Mouse (Mus musculus): ENCODE measurements around the gene Gm21149.
"Not testable (repeated sequence)": the region's sequence is repeated elsewhere in the genome, so short reads cannot be mapped to it uniquely, and the experiment has no call there.

Gm21149 gene

GRCm38 (mm10) chr5:15476423-15476822 is at the start of gene Gm21149:
TSS of gene Gm21149 (minus strand) at chr5:15476523.
- not testable (repeated sequence) for DNase-seq (ENCODE audit: low spot score in 2 of 2)

GRCm38 (mm10) chr5:15522470-15522869 is 46.1 kb upstream of the Gm21149 start:
- DNase-seq (ENCODE audit: low spot score in 2 of 2): not testable (repeated sequence)

DNA sequence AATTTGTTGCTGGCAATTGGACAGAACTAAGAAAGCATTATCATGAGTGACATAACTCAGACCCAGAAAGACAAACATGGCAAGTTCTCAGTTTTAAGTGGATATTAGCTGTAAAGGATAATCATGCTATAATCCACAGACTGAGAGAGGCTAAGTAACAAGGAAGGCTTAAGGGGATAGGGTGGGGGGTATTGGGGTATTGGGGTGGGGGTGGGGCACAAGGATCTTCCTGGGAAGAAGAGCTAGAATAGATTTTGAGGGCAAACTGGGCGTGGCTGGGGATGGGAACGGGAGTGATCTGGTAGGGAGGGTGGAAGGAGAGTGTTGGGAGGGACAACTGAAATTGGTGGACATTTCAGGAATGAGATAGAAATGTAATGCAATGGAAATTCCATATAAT is 45.7 kb upstream of the Gm21149 start:
- not testable (repeated sequence) for DNase-seq (ENCODE audit: low spot score in 2 of 2)

GRCm38 (mm10) chr5:15520418-15520817 is 44.1 kb upstream of the Gm21149 start:
- DNase-seq (ENCODE audit: low spot score in 2 of 2): peak in 1 of 2 experiments; percentile 26

- not testable (repeated sequence) for DNase-seq (ENCODE audit: low spot score in 2 of 2)
Observed at GRCm38 (mm10) chr5:15517150-15517549, 40.8 kb upstream of the Gm21149 start.

DNA sequence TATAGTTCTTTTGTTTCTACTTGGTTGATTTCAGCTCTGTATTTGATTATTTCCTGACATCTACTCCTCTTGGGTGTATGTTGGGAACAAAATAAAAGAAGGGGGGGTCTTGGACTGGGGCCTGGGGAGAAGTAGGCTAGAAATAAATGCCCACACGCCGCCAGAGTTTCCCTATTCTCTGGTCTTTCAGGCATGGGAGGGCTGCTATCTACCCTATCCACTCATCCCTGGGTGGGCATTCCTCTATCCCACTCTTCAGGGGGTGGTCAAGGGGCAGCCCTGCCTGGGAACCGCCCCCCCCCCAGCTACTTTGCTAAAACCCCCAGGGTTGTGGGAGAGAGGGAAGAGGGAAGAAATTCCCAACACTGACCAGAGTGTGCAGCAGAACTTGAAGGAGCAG is 35.9 kb upstream of the Gm21149 start:
- not testable (repeated sequence) for DNase-seq (ENCODE audit: low spot score in 2 of 2)

GRCm38 (mm10) chr5:15509911-15510310 is 33.6 kb upstream of the Gm21149 start:
- not testable (repeated sequence) for DNase-seq (ENCODE audit: low spot score in 2 of 2)

- not testable (repeated sequence) for DNase-seq (ENCODE audit: low spot score in 2 of 2)
Observed at GRCm38 (mm10) chr5:15508460-15509451, 32.4 kb upstream of the Gm21149 start.

DNA sequence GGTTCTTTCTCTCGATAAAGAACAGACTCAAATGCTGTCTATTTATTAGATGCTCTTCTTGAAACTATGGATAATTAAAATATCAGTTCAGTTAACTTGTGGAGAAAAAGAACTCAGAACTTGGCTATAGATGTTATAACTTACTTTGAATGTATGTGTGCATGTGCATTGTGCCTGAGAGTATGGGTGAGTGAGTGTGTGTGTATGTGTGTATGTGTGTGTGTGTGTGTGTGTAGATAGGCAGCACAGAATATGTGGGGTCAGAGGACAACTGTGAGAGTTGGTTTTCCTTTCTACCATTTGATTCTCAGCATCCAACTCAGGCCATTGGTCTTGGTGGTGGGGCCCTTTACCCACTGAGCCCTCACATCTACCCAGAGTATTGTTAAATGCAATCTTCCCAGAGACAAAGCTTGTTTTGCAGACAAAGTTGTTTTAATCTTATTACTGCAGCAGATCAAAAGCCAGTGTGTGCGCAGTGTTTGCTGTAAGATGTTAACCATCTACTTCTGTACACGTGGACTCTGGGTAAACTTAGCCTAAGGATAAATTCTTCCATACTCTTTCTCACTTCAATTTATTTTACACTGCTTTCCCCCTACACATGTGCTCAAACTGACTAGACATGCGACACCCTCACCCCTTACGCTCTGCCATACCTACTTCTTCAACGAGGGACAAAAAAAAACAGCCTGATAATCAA is 31.6 kb upstream of the Gm21149 start:
- DNase-seq (ENCODE audit: low spot score in 2 of 2): not testable (repeated sequence)

GRCm38 (mm10) chr5:15507309-15507619 is 30.9 kb upstream of the Gm21149 start:
- no peak for DNase-seq (ENCODE audit: low spot score in 2 of 2)

- DNase-seq (ENCODE audit: low spot score in 2 of 2): peak; percentile 30 to 44
Observed at GRCm38 (mm10) chr5:15506575-15507308, 30.4 kb upstream of the Gm21149 start.

DNA sequence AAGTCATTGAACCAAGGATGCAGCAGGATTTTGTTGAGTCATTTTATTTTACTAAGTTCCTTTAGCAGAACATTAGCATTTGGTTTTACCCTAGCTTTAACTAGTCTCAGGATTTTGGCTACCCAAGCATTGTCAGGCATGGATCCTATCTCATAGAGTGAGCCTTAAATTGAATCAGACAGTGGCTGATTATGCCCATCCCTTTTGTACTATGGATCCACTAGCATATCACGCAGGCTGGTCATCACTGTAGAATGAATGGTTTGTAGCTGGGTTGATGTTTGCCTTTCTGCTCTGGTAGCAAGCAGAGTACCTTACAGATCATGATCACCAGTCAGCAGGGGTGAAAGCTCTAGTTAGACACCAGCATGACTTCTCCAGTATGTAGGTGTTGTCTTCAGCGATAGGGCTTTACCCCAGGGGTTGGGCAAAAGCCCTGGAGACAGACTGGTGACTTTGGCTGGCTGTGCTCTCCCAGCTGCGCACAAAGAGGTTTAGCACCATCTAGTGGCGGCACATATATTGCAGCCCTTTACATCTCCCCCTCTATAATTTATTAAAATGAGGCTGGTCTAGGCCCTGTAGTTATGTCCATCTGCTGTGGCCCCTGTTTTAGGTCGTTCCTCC is 22.6 kb upstream of the Gm21149 start:
- DNase-seq (ENCODE audit: low spot score in 2 of 2): peak in 1 of 2 experiments; percentile 26

DNA sequence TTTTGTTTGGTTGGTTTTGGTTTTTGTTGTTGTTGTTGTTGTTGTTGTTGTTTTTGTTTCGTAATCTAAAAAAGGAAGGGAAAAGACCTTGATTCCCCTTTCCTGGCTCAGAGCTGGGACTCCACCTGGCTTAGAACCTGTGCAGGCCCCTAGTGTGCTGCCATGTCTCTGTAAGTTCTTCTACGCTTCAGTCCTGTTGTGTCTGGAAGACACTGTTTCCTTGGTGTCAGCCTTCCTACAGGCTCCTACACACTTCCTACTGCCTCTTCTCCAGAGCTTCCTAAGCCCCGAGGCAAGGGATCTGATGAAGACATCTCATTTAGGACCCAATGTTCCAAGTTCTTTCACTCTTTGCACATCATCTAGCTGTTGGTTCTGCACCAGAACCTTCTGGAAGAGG is 22.0 kb upstream of the Gm21149 start:
- not testable (repeated sequence) for DNase-seq (ENCODE audit: low spot score in 2 of 2)

- DNase-seq (ENCODE audit: low spot score in 2 of 2): not testable (repeated sequence)
Observed at GRCm38 (mm10) chr5:15490934-15491333, 14.6 kb upstream of the Gm21149 start.

- DNase-seq (ENCODE audit: low spot score in 2 of 2): no peak
Observed at GRCm38 (mm10) chr5:15488743-15489142, 12.4 kb upstream of the Gm21149 start.

GRCm38 (mm10) chr5:15484616-15485015 is 8.3 kb upstream of the Gm21149 start:
- DNase-seq (ENCODE audit: low spot score in 2 of 2): not testable (repeated sequence)

DNA sequence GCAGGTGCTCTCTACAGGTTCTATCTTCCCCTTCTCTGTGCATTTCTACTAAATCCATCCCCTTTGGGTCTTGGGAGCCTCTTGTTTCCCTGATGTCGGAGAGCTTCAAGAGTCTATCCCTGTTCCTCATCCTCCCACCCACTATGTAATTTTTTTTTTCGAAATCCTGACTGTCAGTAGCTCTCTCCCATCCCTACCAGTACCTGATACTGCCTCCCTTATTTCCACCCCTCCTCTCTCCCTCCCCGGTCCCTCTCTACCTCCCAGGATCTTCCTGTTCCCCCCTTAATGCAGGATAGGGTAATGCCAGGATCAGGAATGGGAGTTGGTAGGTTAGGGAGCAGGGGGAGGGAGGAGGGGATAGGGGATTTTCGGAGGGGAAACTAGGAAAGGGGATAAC is 7.3 kb upstream of the Gm21149 start:
- DNase-seq (ENCODE audit: low spot score in 2 of 2): not testable (repeated sequence)

DNA sequence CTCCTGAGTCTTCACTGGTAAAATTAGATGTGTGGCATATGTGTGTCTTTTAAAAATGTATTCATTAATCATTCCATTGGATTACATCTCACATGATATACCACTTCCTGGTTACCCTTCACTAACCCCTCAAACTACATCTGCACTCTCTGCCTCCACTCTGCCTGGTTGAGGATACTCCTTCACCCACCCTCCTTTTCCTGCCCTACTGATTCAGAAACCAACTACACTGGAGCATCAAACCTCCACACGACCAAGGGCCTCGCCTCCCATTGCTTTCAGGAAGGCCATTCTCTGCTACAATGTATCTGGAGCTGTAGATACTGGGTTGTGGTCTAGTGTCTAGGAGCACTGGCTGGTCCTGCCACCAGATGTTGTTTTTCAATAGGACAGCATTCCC is 6.5 kb upstream of the Gm21149 start:
- DNase-seq (ENCODE audit: low spot score in 2 of 2): peak in 1 of 2 experiments; percentile 16

DNA sequence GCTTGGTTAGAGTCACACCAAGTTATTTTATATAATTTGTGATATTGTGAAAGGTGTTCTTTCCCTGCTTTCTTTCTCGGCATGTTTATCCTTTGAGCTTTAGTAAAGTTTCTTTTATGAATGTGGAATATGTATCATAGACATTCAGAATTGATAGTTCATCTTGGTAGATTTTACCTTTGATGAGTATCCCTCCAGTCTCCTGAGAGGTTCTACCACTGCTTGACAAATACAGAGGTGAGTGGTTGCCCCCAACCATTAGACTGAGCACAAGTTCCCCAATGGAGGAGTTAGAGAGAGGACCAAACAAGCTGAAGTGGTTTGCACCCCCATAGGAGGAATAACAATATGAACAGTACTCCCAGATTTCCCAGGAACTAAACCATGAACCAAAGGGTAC is 6.2 kb downstream of the Gm21149 start:
- DNase-seq (ENCODE audit: low spot score in 2 of 2): not testable (repeated sequence)

GRCm38 (mm10) chr5:15467768-15468167 is 8.6 kb downstream of the Gm21149 start:
- DNase-seq (ENCODE audit: low spot score in 2 of 2): not testable (repeated sequence)

GRCm38 (mm10) chr5:15466218-15466617 is 10.1 kb downstream of the Gm21149 start:
- not testable (repeated sequence) for DNase-seq (ENCODE audit: low spot score in 2 of 2)
